Mouse (Mus musculus) MEL (cell line): Measurements from ENCODE around the gene Rex1bd.

Experiments used
- CHD1 ChIP-seq: IDR thresholded peaks from 2 replicates; pipeline ENCODE4 v1.6.1; 2012; ENCODE audit warnings: low read depth, mild to moderate bottlenecking, inconsistent platforms, low read length, improper control_type of control experiment
- CHD2 ChIP-seq: IDR thresholded peaks from 2 replicates; pipeline ENCODE4 v1.6.1; 2011; ENCODE audit warnings: low read length, improper control_type of control experiment
- CTCF ChIP-seq, 3 experiments: IDR thresholded peaks in 2 of 3; conservative IDR thresholded peaks in 1 of 3; 2 replicates each; pipeline ENCODE4 v1.5.1; 2011 to 2012; ENCODE audit warnings: low read length in 3 of 3, low read depth in 2 of 3, mild to moderate bottlenecking in 2 of 3, improper control_type of control experiment in 1 of 3, inconsistent platforms in 1 of 3, mixed read lengths in 1 of 3, moderate library complexity in 1 of 3; ENCODE audit not compliant: control insufficient read depth in 1 of 3, insufficient read depth in 1 of 3, poor library complexity in 1 of 3, severe bottlenecking in 1 of 3
- EP300 ChIP-seq, 2 experiments: IDR thresholded peaks; 2 replicates each; pipeline ENCODE4 v1.6.1; 2011; ENCODE audit warnings: improper control_type of control experiment in 2 of 2, low read length in 2 of 2, low read depth in 1 of 2, mild to moderate bottlenecking in 1 of 2
- GABPA ChIP-seq: IDR thresholded peaks from 2 replicates; pipeline ENCODE4 v1.6.1; 2012; ENCODE audit warnings: low read depth, mild to moderate bottlenecking, inconsistent platforms, low read length, improper control_type of control experiment, moderate library complexity
- HCFC1 ChIP-seq: IDR thresholded peaks from 2 replicates; pipeline ENCODE4 v1.6.1; 2012; ENCODE audit warnings: low read depth, mild to moderate bottlenecking, inconsistent platforms, low read length, improper control_type of control experiment, moderate library complexity
- MAFK ChIP-seq: IDR thresholded peaks from 2 replicates; pipeline ENCODE4 v1.6.1; 2011; ENCODE audit warnings: low read depth, mild to moderate bottlenecking, low read length, improper control_type of control experiment, borderline replicate concordance
- NRF1 ChIP-seq: IDR thresholded peaks from 2 replicates; pipeline ENCODE4 v1.6.1; 2014; ENCODE audit warnings: low read depth, mild to moderate bottlenecking, inconsistent platforms, low read length, improper control_type of control experiment, moderate library complexity; ENCODE audit not compliant: poor library complexity, insufficient read depth, severe bottlenecking
- POLR2A ChIP-seq, 2 experiments: IDR thresholded peaks; 2 replicates each; pipeline ENCODE4 v1.6.1; 2011 to 2012; ENCODE audit warnings: low read length in 2 of 2, mild to moderate bottlenecking in 2 of 2, control low read depth in 1 of 2, improper control_type of control experiment in 1 of 2, low read depth in 1 of 2, moderate library complexity in 1 of 2; ENCODE audit not compliant: control insufficient read depth in 1 of 2, insufficient read depth in 1 of 2, poor library complexity in 1 of 2
- SMC3 ChIP-seq: IDR thresholded peaks from 2 replicates; pipeline ENCODE4 v1.6.1; 2011; ENCODE audit warnings: low read depth, low read length, improper control_type of control experiment
- TAL1 ChIP-seq: IDR thresholded peaks from 2 replicates; pipeline ENCODE4 v1.6.1; 2012; ENCODE audit warnings: mild to moderate bottlenecking, inconsistent platforms, low read length, moderate library complexity, mixed read lengths
- UBTF ChIP-seq: IDR thresholded peaks from 2 replicates; pipeline ENCODE4 v1.6.1; 2012; ENCODE audit warnings: low read depth, mild to moderate bottlenecking, inconsistent platforms, low read length, improper control_type of control experiment, moderate library complexity, borderline replicate concordance; ENCODE audit not compliant: insufficient read depth
- ZC3H11A ChIP-seq: IDR thresholded peaks from 2 replicates; pipeline ENCODE4 v1.6.1; 2012; ENCODE audit warnings: low read depth, mild to moderate bottlenecking, inconsistent platforms, low read length, improper control_type of control experiment

DNA sequence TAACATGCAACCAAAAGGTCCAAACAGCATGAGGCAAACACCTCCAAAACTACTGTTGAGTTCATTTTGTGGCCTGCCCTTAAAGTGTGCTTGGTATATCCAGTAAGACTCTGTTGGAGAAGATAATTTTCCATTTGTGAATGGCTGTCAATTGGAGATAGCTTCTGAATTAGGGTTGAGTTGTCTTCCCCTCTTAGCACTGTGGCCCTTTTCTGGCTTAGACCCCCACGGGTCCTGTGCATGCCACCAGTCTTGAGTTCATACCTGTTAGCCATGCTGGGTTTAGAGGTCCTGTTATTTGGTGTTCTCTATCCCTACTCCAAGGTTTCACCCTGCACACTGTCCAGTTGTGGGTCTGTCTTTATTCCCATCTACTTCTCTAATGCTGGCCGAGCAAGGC lies 5.2 kb upstream of the Rex1bd start:
- TF ChIP-seq SMC3 (no peak), EP300 (IDR thresholded peaks at IDR 0.05; ENCODE audit: low read depth in 1 of 2, low read length in 2 of 2) (no peak), HCFC1 (no peak), POLR2A (IDR thresholded peaks at IDR 0.05; ENCODE audit: control insufficient read depth in 1 of 2, insufficient read depth in 1 of 2, low read depth in 1 of 2, low read length in 2 of 2, poor library complexity in 1 of 2) (peak in 1 of 2 experiments; percentile 45; a peak in 2 of 4 replicates), MAFK (no peak), CTCF (IDR thresholded peaks at IDR 0.05 in 2 of 3, conservative IDR thresholded peaks at IDR 0.05 in 1 of 3; ENCODE audit: control insufficient read depth in 1 of 3, insufficient read depth in 1 of 3, low read depth in 2 of 3, low read length in 3 of 3, poor library complexity in 1 of 3, severe bottlenecking in 1 of 3) (no peak), GABPA (no peak), TAL1 (no peak; the same call in 1 of the 2 replicates), CHD2 (no peak), NRF1 (no peak), UBTF (no peak), CHD1 (no peak), ZC3H11A (no peak)
